Mouse (Mus musculus): ENCODE data around the gene Fbxo3. TPM values are rescaled to one million over a fixed set of nuclear protein-coding genes. Genes with fewer than 3 reads are reported as not detected.

Gene Fbxo3
- polyA plus RNA-seq, 1 experiment = 8.5 TPM

DNA sequence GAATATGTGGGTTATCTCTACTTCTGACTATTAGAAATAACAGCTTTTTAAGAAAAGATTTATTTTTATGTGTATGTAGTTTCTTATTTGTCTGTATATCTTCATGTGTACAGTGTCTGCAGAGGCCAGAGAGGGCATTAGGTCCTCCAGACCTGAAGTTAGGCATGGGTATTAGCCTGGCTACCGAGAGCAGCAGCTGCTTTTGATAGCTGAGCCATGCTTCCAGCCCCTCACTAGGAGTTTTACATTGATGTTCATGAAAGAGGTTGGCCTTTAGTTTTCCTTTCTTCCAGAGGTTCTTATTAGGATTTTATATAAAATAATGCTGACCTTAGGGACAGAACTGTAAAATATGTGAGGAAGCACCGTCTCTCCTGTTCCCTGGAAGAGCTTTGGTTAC is 10.7 kb downstream of the Fbxo3 start:
- TF ChIP-seq CEBPB (IDR thresholded peaks at IDR 0.05; ENCODE audit: low read depth) (no peak), CTCF (IDR thresholded peaks at IDR 0.05; ENCODE audit: control insufficient read depth, insufficient read depth, insufficient read length) (no peak), MYOD1 (IDR thresholded peaks at IDR 0.05; ENCODE audit: control insufficient read depth, insufficient read length, low read depth) (no peak), USF1 (IDR thresholded peaks at IDR 0.05; ENCODE audit: low read depth) (no peak), FOSL1 (IDR thresholded peaks at IDR 0.05; ENCODE audit: insufficient read depth, low read length, poor library complexity, severe bottlenecking) (no peak), MYOG (IDR thresholded peaks at IDR 0.05; ENCODE audit: control insufficient read depth, extremely low read depth, insufficient read length) (no peak), MAX (IDR thresholded peaks at IDR 0.05) (no peak)
- H3K79me3 ChIP-seq (ENCODE audit: low read depth) = no peaks in the 10 kb centered on the region

GRCm38 (mm10) chr2:104041632-104042031 is 14.1 kb downstream of the Fbxo3 start:
- Histone ChIP-seq H3K27me3 (ENCODE audit: control insufficient read depth, insufficient read depth, insufficient read length) (no peaks in the 10 kb centered on the region), H3K79me2 (ENCODE audit: control insufficient read depth, insufficient read depth) (no peaks in the 10 kb centered on the region), H3K36me3 (ENCODE audit: control insufficient read depth, insufficient read depth) (peaks cover 38% of the 10 kb centered on the region), H3ac (ENCODE audit: control insufficient read depth, insufficient read length, low read depth) (no peak overlapping the region), H3K4me3 (ENCODE audit: insufficient read depth, poor library complexity, severe bottlenecking) (no peak overlapping the region), H3K79me3 (ENCODE audit: low read depth) (no peaks in the 10 kb centered on the region)
- TF ChIP-seq MYOG (IDR thresholded peaks at IDR 0.05; ENCODE audit: control insufficient read depth, extremely low read depth, insufficient read length) (no peak), FOSL1 (IDR thresholded peaks at IDR 0.05; ENCODE audit: insufficient read depth, low read length, poor library complexity, severe bottlenecking) (no peak), CTCF (IDR thresholded peaks at IDR 0.05; ENCODE audit: control insufficient read depth, insufficient read depth, insufficient read length) (no peak), CEBPB (IDR thresholded peaks at IDR 0.05; ENCODE audit: low read depth) (no peak), MYOD1 (IDR thresholded peaks at IDR 0.05; ENCODE audit: control insufficient read depth, insufficient read length, low read depth) (no peak), USF1 (IDR thresholded peaks at IDR 0.05; ENCODE audit: low read depth) (no peak), MAX (IDR thresholded peaks at IDR 0.05) (no peak)

More for the DNA sequence above, 10.7 kb downstream of the Fbxo3 start:
- Histone ChIP-seq H3K4me3 (ENCODE audit: insufficient read depth, poor library complexity, severe bottlenecking) (no peak overlapping the region), H3K79me2 (ENCODE audit: control insufficient read depth, insufficient read depth) (no peaks in the 10 kb centered on the region), H3K27me3 (ENCODE audit: control insufficient read depth, insufficient read depth, insufficient read length) (no peaks in the 10 kb centered on the region), H3K36me3 (ENCODE audit: control insufficient read depth, insufficient read depth) (peaks cover 49% of the 10 kb centered on the region), H3ac (ENCODE audit: control insufficient read depth, insufficient read length, low read depth) (no peak overlapping the region)

- no peak overlapping the region for H3K4me3 ChIP-seq (ENCODE audit: insufficient read depth, poor library complexity, severe bottlenecking)
- H3K36me3 ChIP-seq (ENCODE audit: control insufficient read depth, insufficient read depth) = peaks cover 38% of the 10 kb centered on the region
- TF ChIP-seq CEBPB (IDR thresholded peaks at IDR 0.05; ENCODE audit: low read depth) (no peak), MYOD1 (IDR thresholded peaks at IDR 0.05; ENCODE audit: control insufficient read depth, insufficient read length, low read depth) (no peak), MAX (IDR thresholded peaks at IDR 0.05) (no peak)
- H3K27me3 ChIP-seq (ENCODE audit: control insufficient read depth, insufficient read depth, insufficient read length) = no peaks in the 10 kb centered on the region
- no peaks in the 10 kb centered on the region for H3K79me2 ChIP-seq (ENCODE audit: control insufficient read depth, insufficient read depth)
- no peak overlapping the region for H3ac ChIP-seq (ENCODE audit: control insufficient read depth, insufficient read length, low read depth)
- H3K79me3 ChIP-seq (ENCODE audit: low read depth) = no peaks in the 10 kb centered on the region
These were observed 15.2 kb downstream of the Fbxo3 start for GRCm38 (mm10) chr2:104042766-104043165.

- Histone ChIP-seq H3K27me3 (ENCODE audit: control insufficient read depth, insufficient read depth, insufficient read length) (no peaks in the 10 kb centered on the region), H3K36me3 (ENCODE audit: control insufficient read depth, insufficient read depth) (peaks cover 46% of the 10 kb centered on the region), H3ac (ENCODE audit: control insufficient read depth, insufficient read length, low read depth) (no peak overlapping the region), H3K79me2 (ENCODE audit: control insufficient read depth, insufficient read depth) (no peaks in the 10 kb centered on the region), H3K79me3 (ENCODE audit: low read depth) (no peaks in the 10 kb centered on the region), H3K4me3 (ENCODE audit: insufficient read depth, poor library complexity, severe bottlenecking) (no peak overlapping the region)
- TF ChIP-seq FOSL1 (IDR thresholded peaks at IDR 0.05; ENCODE audit: insufficient read depth, low read length, poor library complexity, severe bottlenecking) (no peak), CEBPB (IDR thresholded peaks at IDR 0.05; ENCODE audit: low read depth) (no peak), MAX (IDR thresholded peaks at IDR 0.05) (no peak), CTCF (IDR thresholded peaks at IDR 0.05; ENCODE audit: control insufficient read depth, insufficient read depth, insufficient read length) (no peak), MYOD1 (IDR thresholded peaks at IDR 0.05; ENCODE audit: control insufficient read depth, insufficient read length, low read depth) (no peak), USF1 (IDR thresholded peaks at IDR 0.05; ENCODE audit: low read depth) (no peak), MYOG (IDR thresholded peaks at IDR 0.05; ENCODE audit: control insufficient read depth, extremely low read depth, insufficient read length) (no peak)
These were observed 16.3 kb downstream of the Fbxo3 start for GRCm38 (mm10) chr2:104043624-104044478.

DNA sequence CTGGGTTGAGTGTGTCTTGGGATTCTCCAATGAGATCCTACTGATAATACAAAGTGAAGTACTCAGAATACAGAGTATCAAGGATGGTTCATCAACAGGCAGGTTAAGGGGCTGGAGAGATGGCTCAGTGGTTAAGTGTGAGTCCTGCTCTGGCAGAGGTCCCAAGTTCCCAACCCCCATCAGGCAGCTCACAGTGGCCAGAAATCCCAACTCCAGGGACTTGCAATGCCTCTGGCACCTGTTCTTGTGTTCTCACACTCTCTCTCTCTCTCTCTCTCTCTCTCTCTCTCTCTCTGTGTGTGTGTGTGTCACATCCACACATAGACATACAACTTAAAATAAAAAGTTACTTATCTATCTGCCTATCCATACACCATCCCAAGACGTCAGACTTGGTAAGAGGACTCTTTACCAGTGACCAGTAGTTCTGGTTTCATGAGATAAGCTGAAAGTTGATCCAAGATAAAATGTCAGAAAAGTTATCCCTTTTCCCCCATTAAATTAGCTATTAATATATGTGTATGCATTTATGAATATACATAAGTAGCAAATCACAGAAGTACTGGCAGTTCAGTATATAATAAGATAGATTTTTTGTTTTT is 17.1 kb downstream of the Fbxo3 start:
- Histone ChIP-seq H3K4me3 (ENCODE audit: insufficient read depth, poor library complexity, severe bottlenecking) (no peak overlapping the region), H3K36me3 (ENCODE audit: control insufficient read depth, insufficient read depth) (peaks cover 44% of the 10 kb centered on the region), H3ac (ENCODE audit: control insufficient read depth, insufficient read length, low read depth) (no peak overlapping the region), H3K27me3 (ENCODE audit: control insufficient read depth, insufficient read depth, insufficient read length) (no peaks in the 10 kb centered on the region), H3K79me3 (ENCODE audit: low read depth) (no peaks in the 10 kb centered on the region), H3K79me2 (ENCODE audit: control insufficient read depth, insufficient read depth) (no peaks in the 10 kb centered on the region)
- TF ChIP-seq USF1 (IDR thresholded peaks at IDR 0.05; ENCODE audit: low read depth) (no peak), MYOD1 (IDR thresholded peaks at IDR 0.05; ENCODE audit: control insufficient read depth, insufficient read length, low read depth) (no peak), FOSL1 (IDR thresholded peaks at IDR 0.05; ENCODE audit: insufficient read depth, low read length, poor library complexity, severe bottlenecking) (no peak), CTCF (IDR thresholded peaks at IDR 0.05; ENCODE audit: control insufficient read depth, insufficient read depth, insufficient read length) (no peak)

Data from C2C12 (cell line).